In the genomic region with DNA sequence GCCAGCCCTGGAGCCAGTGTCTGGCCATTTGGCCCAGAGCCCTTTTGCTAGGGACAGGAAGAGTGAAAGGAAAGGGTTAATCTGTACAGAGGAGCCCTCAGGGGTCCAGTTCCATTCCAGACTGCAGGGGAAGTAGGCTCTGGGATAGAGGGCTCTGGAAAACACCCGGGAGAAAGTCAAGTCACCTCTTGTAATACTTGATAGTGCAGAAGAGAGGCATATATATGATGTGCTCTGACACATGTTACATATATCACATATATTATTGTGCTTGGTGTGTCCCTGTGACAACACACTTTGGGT, we compare ENCODE assay signal across 7 mouse cellular contexts. TPM values are rescaled to one million over a fixed set of nuclear protein-coding genes. Genes with fewer than 3 reads are reported as not detected.
DNase-seq lines count a peak whose midpoint lies in the region; ATAC-seq lines count a peak whose summit lies in the region.

No protein-coding gene starts in this region.

- H3K4me1 ChIP-seq in lung, embryonic 16.5 days (replicated peaks; ENCODE audit: control insufficient read depth, insufficient read depth, low read length) = peaks cover 10% of the 10 kb centered on the region
- peaks cover 27% of the 10 kb centered on the region for H3K4me1 ChIP-seq in embryonic facial prominence, embryonic 15.5 days
- H3K4me1 ChIP-seq in intestine, embryonic 14.5 days (replicated peaks; ENCODE audit: control insufficient read depth, insufficient read depth, low read length) = peaks cover 15% of the 10 kb centered on the region
- H3K4me1 ChIP-seq in neural tube, embryonic 11.5 days (ENCODE audit: control insufficient read depth, insufficient read depth, low read length) = peaks cover 21% of the 10 kb centered on the region

- no peaks in the 10 kb centered on the region for H3K36me3 ChIP-seq in lung, embryonic 16.5 days (ENCODE audit: control insufficient read depth, insufficient read depth, low read length)
- no peaks in the 10 kb centered on the region for H3K36me3 ChIP-seq in embryonic facial prominence, embryonic 15.5 days
- no peaks in the 10 kb centered on the region for H3K36me3 ChIP-seq in intestine, embryonic 14.5 days (ENCODE audit: control insufficient read depth, insufficient read depth, low read length)
- no peaks in the 10 kb centered on the region for H3K36me3 ChIP-seq in neural tube, embryonic 11.5 days (ENCODE audit: control insufficient read depth, insufficient read depth, low read length)

- intact Hi-C loops in left cerebral cortex, postnatal 25 days (cut with DNase I) = no loop called here

- no peak overlapping the region for H3K9ac ChIP-seq in lung, embryonic 16.5 days (ENCODE audit: low read length)
- H3K9ac ChIP-seq in embryonic facial prominence, embryonic 15.5 days = no peak overlapping the region
- H3K9ac ChIP-seq in intestine, embryonic 14.5 days (ENCODE audit: low read length) = no peak overlapping the region
- peak overlapping the region; percentile 18; the same call in 1 of the 2 replicates for H3K9ac ChIP-seq in neural tube, embryonic 11.5 days (ENCODE audit: low read length)

- 4% methylated on average over 1 of the region's 1 CpGs for WGBS in lung, embryonic 16.5 days
- WGBS in embryonic facial prominence, embryonic 15.5 days = 0% methylated on average over 1 of the region's 1 CpGs
- WGBS in intestine, embryonic 14.5 days = 0% methylated on average over 1 of the region's 1 CpGs
- WGBS in neural tube, embryonic 11.5 days = 0% methylated on average over 1 of the region's 1 CpGs

- H3K4me2 ChIP-seq in lung, embryonic 16.5 days (ENCODE audit: low read depth, low read length) = peak overlapping the region; percentile 92
- peak overlapping the region; percentile 87 for H3K4me2 ChIP-seq in embryonic facial prominence, embryonic 15.5 days (replicated peaks)
- peak overlapping the region; percentile 79 for H3K4me2 ChIP-seq in intestine, embryonic 14.5 days (ENCODE audit: low read length)
- H3K4me2 ChIP-seq in neural tube, embryonic 11.5 days (ENCODE audit: low read depth) = peak overlapping the region; percentile 78

- peaks cover 2% of the 10 kb centered on the region; the same call in 1 of the 2 replicates for H3K27me3 ChIP-seq in lung, embryonic 16.5 days (ENCODE audit: control insufficient read depth, insufficient read depth, low read depth, low read length)
- H3K27me3 ChIP-seq in embryonic facial prominence, embryonic 15.5 days = 0 out of 2 replicates have a peak, but pooled peaks cover 3% of the 10 kb centered on the region
- H3K27me3 ChIP-seq in intestine, embryonic 14.5 days (replicated peaks; ENCODE audit: control insufficient read depth, insufficient read depth, low read length) = no peaks in the 10 kb centered on the region
- H3K27me3 ChIP-seq in neural tube, embryonic 11.5 days (ENCODE audit: control insufficient read depth, insufficient read depth, low read length) = no peaks in the 10 kb centered on the region

- H3K4me3 ChIP-seq in lung, embryonic 16.5 days (ENCODE audit: low read length) = peak overlapping the region; percentile 50; the same call in 1 of the 2 replicates
- H3K4me3 ChIP-seq in embryonic facial prominence, embryonic 15.5 days (replicated peaks) = peak overlapping the region; percentile 38
- H3K4me3 ChIP-seq in intestine, embryonic 14.5 days (ENCODE audit: low read depth, low read length) = no peak overlapping the region
- peak overlapping the region; percentile 29 for H3K4me3 ChIP-seq in neural tube, embryonic 11.5 days (ENCODE audit: low read depth, low read length)

- H3K27ac ChIP-seq in lung, embryonic 16.5 days (ENCODE audit: low read length) = no peak overlapping the region
- H3K27ac ChIP-seq in embryonic facial prominence, embryonic 15.5 days (replicated peaks) = peak overlapping the region; percentile 52
- no peak overlapping the region for H3K27ac ChIP-seq in intestine, embryonic 14.5 days (ENCODE audit: low read depth)
- H3K27ac ChIP-seq in neural tube, embryonic 11.5 days (ENCODE audit: low read depth, low read length) = peak overlapping the region; percentile 64

- peak; percentile 10; the same call in 1 of the 2 replicates for ATAC-seq in lung, embryonic 16.5 days (ENCODE audit: low read depth)
- 0 out of 2 replicates have a peak, but pooled peaks have one; percentile 5 for ATAC-seq in embryonic facial prominence, embryonic 15.5 days (ENCODE audit: insufficient number of reproducible peaks, low FRiP score, low TSS enrichment, low read depth)
- ATAC-seq in intestine, embryonic 14.5 days (replicated peaks; ENCODE audit: low FRiP score, low TSS enrichment, low read depth) = peak; percentile 54; the same call in 1 of the 2 replicates
- peak; percentile 42 for ATAC-seq in neural tube, embryonic 11.5 days (ENCODE audit: insufficient read depth, low FRiP score, low TSS enrichment)

- DNase-seq in lung, postnatal 14 days = no peak
- no peak for DNase-seq in intestine, embryonic 14.5 days (ENCODE audit: low spot score)
- DNase-seq in neural tube, embryonic 11.5 days (ENCODE audit: low spot score) = peak; percentile 65
- no peak for DNase-seq in urinary bladder, postnatal 36 days (ENCODE audit: low spot score in 2 of 2)
- DNase-seq in left cerebral cortex, postnatal 25 days (ENCODE audit: low spot score in 2 of 2) = no peak

- no peaks in the 10 kb centered on the region for H3K9me3 ChIP-seq in lung, embryonic 16.5 days (ENCODE audit: control insufficient read depth, low read length)
- H3K9me3 ChIP-seq in embryonic facial prominence, embryonic 15.5 days (replicated peaks) = no peaks in the 10 kb centered on the region
- no peaks in the 10 kb centered on the region for H3K9me3 ChIP-seq in intestine, embryonic 14.5 days (ENCODE audit: control insufficient read depth, low read length)
- no peaks in the 10 kb centered on the region for H3K9me3 ChIP-seq in neural tube, embryonic 11.5 days (ENCODE audit: control insufficient read depth, low read length)

RNA-seq across cellular contexts. Expression of gene Hdhd5, which starts 49.5 kb away (rescaled TPM):
- 16.4 and 16.7 TPM in 2 replicates for polyA plus RNA-seq in lung, embryonic 16.5 days (2015; fragmentation: Nextera tagmentation; extraction: Ambion mirVana)
- polyA plus RNA-seq in embryonic facial prominence, embryonic 15.5 days (2015; fragmentation: Nextera tagmentation; extraction: Ambion mirVana) = 17.6 and 18.0 TPM in 2 replicates
- polyA plus RNA-seq in intestine, embryonic 14.5 days (2014; fragmentation: Nextera tagmentation; extraction: Ambion mirVana) = 13.5 and 13.7 TPM in 2 replicates
- 15.7 and 16.8 TPM in 2 replicates for polyA plus RNA-seq in neural tube, embryonic 11.5 days (2014; fragmentation: Nextera tagmentation; extraction: Ambion mirVana)
- total RNA-seq in left cerebral cortex, postnatal 25 days (2021) = 10 to 100 TPM; 33.0 to 37.0 TPM

Comparison
In these comparisons a context has a peak if more than half of its experiments do, and no peak if none do; other contexts are left out.
1. H3K27ac ChIP-seq: peak in embryonic facial prominence, embryonic 15.5 days (single experiment) and neural tube, embryonic 11.5 days (single experiment); none in lung, embryonic 16.5 days (single experiment) and intestine, embryonic 14.5 days (single experiment).
2. Peak in every context shown above with its lines, with median percentiles within 50 percentile points of each other: ATAC-seq and H3K4me2 ChIP-seq.